Mouse (Mus musculus): ENCODE measurements at regions not wholly inside any gene's neighbourhood (a gene's known extent, or its start where the extent isn't known, plus 50 kb on each side); places are given as distances from the start of the nearest gene placed in this dataset.

- no peak for DNase-seq
These were observed 362.0 kb downstream of the Fat4 start for GRCm38 (mm10) chr3:39248712-39249111.

GRCm38 (mm10) chr3:39249224-39249892 is 362.6 kb downstream of the Fat4 start:
- DNase-seq = peak; percentile 78

- DNase-seq = no peak
These were observed 366.3 kb downstream of the Fat4 start for GRCm38 (mm10) chr3:39253076-39253475.

- DNase-seq = no peak
These were observed 378.1 kb downstream of the Fat4 start for GRCm38 (mm10) chr3:39264671-39265430.

GRCm38 (mm10) chr3:39265606-39266005 is 378.9 kb downstream of the Fat4 start:
- DNase-seq = no peak

GRCm38 (mm10) chr3:39269388-39269787 is 382.6 kb downstream of the Fat4 start:
- DNase-seq = no peak

- DNase-seq = no peak
These were observed 385.9 kb downstream of the Fat4 start for GRCm38 (mm10) chr3:39272616-39273015.

GRCm38 (mm10) chr3:39276897-39277296 is 390.2 kb downstream of the Fat4 start:
- no peak for DNase-seq

GRCm38 (mm10) chr3:39277310-39277709 is 390.6 kb downstream of the Fat4 start:
- DNase-seq = no peak

GRCm38 (mm10) chr3:39295255-39295654 is 408.5 kb downstream of the Fat4 start:
- DNase-seq = no peak

GRCm38 (mm10) chr3:39296257-39296656 is 409.5 kb downstream of the Fat4 start:
- DNase-seq = no peak

- no peak for DNase-seq
These were observed 422.7 kb downstream of the Fat4 start for GRCm38 (mm10) chr3:39309487-39309886.

- peak; percentile 14 for DNase-seq
These were observed 426.8 kb downstream of the Fat4 start for GRCm38 (mm10) chr3:39313563-39313962.

GRCm38 (mm10) chr3:39320851-39321250 is 434.1 kb downstream of the Fat4 start:
- peak; percentile 20 for DNase-seq

- no peak for DNase-seq
These were observed 435.5 kb downstream of the Fat4 start for GRCm38 (mm10) chr3:39322225-39322624.

- DNase-seq = no peak
These were observed 449.0 kb downstream of the Fat4 start for GRCm38 (mm10) chr3:39335612-39336230.

- DNase-seq = no peak
These were observed 454.5 kb downstream of the Fat4 start for GRCm38 (mm10) chr3:39341161-39341687.

GRCm38 (mm10) chr3:39344078-39344477 is 457.3 kb downstream of the Fat4 start:
- no peak for DNase-seq

GRCm38 (mm10) chr3:39347578-39347977 is 460.8 kb downstream of the Fat4 start:
- no peak for DNase-seq

- DNase-seq = no peak
These were observed 470.3 kb downstream of the Fat4 start for GRCm38 (mm10) chr3:39357012-39357411.

GRCm38 (mm10) chr3:39360278-39360677 is 473.5 kb downstream of the Fat4 start:
- no peak for DNase-seq

GRCm38 (mm10) chr3:39370926-39371325 is 484.2 kb downstream of the Fat4 start:
- DNase-seq = no peak

- peak; percentile 76 for DNase-seq
These were observed 485.7 kb downstream of the Fat4 start for GRCm38 (mm10) chr3:39372426-39372950.

Data from retina, postnatal 1 day (tissue).